Mouse (Mus musculus): ENCODE results near the gene Gm15091.
"Not testable (repeated sequence)": the region's sequence is repeated elsewhere in the genome, so short reads cannot be mapped to it uniquely, and the experiment has no call there.

The Gm15091 gene

DNA sequence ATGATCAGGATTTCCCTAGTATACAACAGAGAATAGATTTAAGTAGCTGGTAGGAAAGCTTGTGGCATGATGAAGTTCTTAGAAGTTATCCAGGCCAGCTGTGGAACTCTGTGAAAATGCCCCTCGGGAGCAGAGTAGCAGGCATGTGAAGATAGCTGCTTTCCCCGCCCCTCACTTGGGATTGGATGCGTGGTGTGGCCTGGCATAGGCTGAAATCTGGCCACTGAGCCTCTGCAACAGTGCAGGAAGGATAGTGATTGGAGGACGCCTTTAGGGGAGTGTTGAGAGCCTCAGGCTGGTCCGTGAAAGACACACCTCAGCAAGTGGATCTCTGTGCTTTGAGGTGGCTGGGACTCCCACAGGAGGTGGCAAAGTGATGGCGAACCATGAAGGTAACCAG is at the start of gene Gm15091:
TSS of gene Gm15091 (plus strand) at position 301 of the 400 bp plus-strand sequence.
- DNase-seq, result not testable (repeated sequence)
